9 mouse cellular contexts compared by ENCODE assay signal in genomic region chr13:48261341-48262221, GRCm38 (mm10). TPM values are rescaled to one million over a fixed set of nuclear protein-coding genes. Genes with fewer than 3 reads are reported as not detected.
DNase-seq lines count a peak whose midpoint lies in the region; ATAC-seq and TF ChIP-seq lines count a peak whose summit lies in the region.
"Had no signal": no experiment of that assay in that cellular context is flagged by ENCODE, and none has a peak within 500 bp of the region (broad histone marks: within the 10 kb centered on the region; RNA-seq: fewer than 3 reads in every experiment).

No protein-coding gene starts in this region.

- H3K4me1 ChIP-seq in embryonic facial prominence, embryonic 10.5 days: peaks cover 27% of the 10 kb centered on the region
- no peaks in the 10 kb centered on the region for H3K4me1 ChIP-seq in heart, adult 2 months (ENCODE audit: control insufficient read depth, insufficient read depth, low read length)
- H3K4me1 ChIP-seq in limb, embryonic 13.5 days: peaks cover 15% of the 10 kb centered on the region
- peaks cover 23% of the 10 kb centered on the region for H3K4me1 ChIP-seq in midbrain, embryonic 15.5 days
- peaks cover 6% of the 10 kb centered on the region for H3K4me1 ChIP-seq in testis, adult 2 months (ENCODE audit: control insufficient read depth, insufficient read depth, low read length)

- intact Hi-C loops in heart, adult 2 months (cut with DNase I): loop anchor here (1.0 kb wide), 1 partner anchor 33 kb away; no protein-coding TSS in a partner anchor

- peak overlapping the region; percentile 73 for H3K9ac ChIP-seq in heart, adult 2 months (ENCODE audit: low read depth, low read length)
- H3K9ac ChIP-seq in limb, embryonic 13.5 days: peak overlapping the region; percentile 90
- H3K9ac ChIP-seq in midbrain, embryonic 15.5 days: peak overlapping the region; percentile 98

- DNase-seq in layer of hippocampus, adult 11-12 months (ENCODE audit: low spot score): peak; percentile 16
- DNase-seq in layer of hippocampus, adult 9-10 months (ENCODE audit: low spot score): no peak
- DNase-seq in embryonic facial prominence, embryonic 10.5 days (ENCODE audit: low spot score): peak; percentile 75
- peak; percentile 60 to 70 for DNase-seq in heart, adult 2 months
- peak; percentile 38 to 49 for DNase-seq in kidney, adult 8-10 months

- TF ChIP-seq POLR2A in heart, adult 2 months (IDR thresholded peaks at IDR 0.05; ENCODE audit: insufficient read depth, low read depth, low read length): no peak
- TF ChIP-seq POLR2A in testis, adult 2 months (IDR thresholded peaks at IDR 0.05; ENCODE audit: control insufficient read depth, low read depth, low read length): peak; percentile 32

- H3K36me3 ChIP-seq in embryonic facial prominence, embryonic 10.5 days (replicated peaks): no peaks in the 10 kb centered on the region
- no peaks in the 10 kb centered on the region for H3K36me3 ChIP-seq in heart, adult 2 months (ENCODE audit: control insufficient read depth, insufficient read depth, low read length)
- H3K36me3 ChIP-seq in limb, embryonic 13.5 days: no peaks in the 10 kb centered on the region
- H3K36me3 ChIP-seq in midbrain, embryonic 15.5 days (replicated peaks): no peaks in the 10 kb centered on the region
- H3K36me3 ChIP-seq in testis, adult 2 months (ENCODE audit: control insufficient read depth, insufficient read depth, low read length): no peaks in the 10 kb centered on the region

- peak overlapping the region; percentile 86 for H3K4me3 ChIP-seq in embryonic facial prominence, embryonic 10.5 days
- peak overlapping the region; percentile 82 for H3K4me3 ChIP-seq in heart, adult 2 months
- H3K4me3 ChIP-seq in limb, embryonic 13.5 days: peak overlapping the region; percentile 74
- H3K4me3 ChIP-seq in midbrain, embryonic 15.5 days: peak overlapping the region; percentile 77
- peak overlapping the region; percentile 91 for H3K4me3 ChIP-seq in testis, adult 2 months (ENCODE audit: control insufficient read depth, low read depth, low read length)

- no peak for TF ChIP-seq EP300 in heart, adult 2 months (IDR thresholded peaks at IDR 0.05; ENCODE audit: insufficient read depth, low read depth, low read length)

- H3K27me3 ChIP-seq in embryonic facial prominence, embryonic 10.5 days (replicated peaks; ENCODE audit: low read depth, poor library complexity, severe bottlenecking): peaks cover 32% of the 10 kb centered on the region
- 0 out of 2 replicates have a peak, but pooled peaks cover 3% of the 10 kb centered on the region for H3K27me3 ChIP-seq in heart, adult 2 months (ENCODE audit: control insufficient read depth, insufficient read depth, low read length)
- H3K27me3 ChIP-seq in limb, embryonic 13.5 days: peaks cover 11% of the 10 kb centered on the region
- H3K27me3 ChIP-seq in midbrain, embryonic 15.5 days (replicated peaks): no peaks in the 10 kb centered on the region
- H3K27me3 ChIP-seq in testis, adult 2 months (ENCODE audit: control insufficient read depth, insufficient read depth, low read length): no peaks in the 10 kb centered on the region

- no peaks in the 10 kb centered on the region for H3K79me2 ChIP-seq in heart, adult 2 months (replicated peaks; ENCODE audit: control insufficient read depth, insufficient read depth, low read length)

- WGBS in embryonic facial prominence, embryonic 10.5 days: under 1% methylated on average over 98 of the region's 98 CpGs
- under 1% methylated on average over 98 of the region's 98 CpGs for WGBS in heart, adult 2 months
- under 1% methylated on average over 97 of the region's 98 CpGs for WGBS in limb, embryonic 13.5 days
- WGBS in midbrain, embryonic 15.5 days: under 1% methylated on average over 84 of the region's 98 CpGs

- no peaks in the 10 kb centered on the region for H3K9me3 ChIP-seq in embryonic facial prominence, embryonic 10.5 days
- H3K9me3 ChIP-seq in limb, embryonic 13.5 days: no peaks in the 10 kb centered on the region
- no peaks in the 10 kb centered on the region for H3K9me3 ChIP-seq in midbrain, embryonic 15.5 days

- no peak for ATAC-seq in limb, embryonic 13.5 days (ENCODE audit: low FRiP score, low read depth)
- peak; percentile 41 for ATAC-seq in midbrain, embryonic 15.5 days (replicated peaks)

- H3K27ac ChIP-seq in embryonic facial prominence, embryonic 10.5 days (replicated peaks): peak overlapping the region; percentile 89
- peak overlapping the region; percentile 72 for H3K27ac ChIP-seq in heart, adult 2 months
- peak overlapping the region; percentile 90 for H3K27ac ChIP-seq in limb, embryonic 13.5 days
- peak overlapping the region; percentile 99 for H3K27ac ChIP-seq in midbrain, embryonic 15.5 days
- H3K27ac ChIP-seq in testis, adult 2 months (ENCODE audit: control insufficient read depth, insufficient read depth, low read depth, low read length): peak overlapping the region; percentile 82
- H3K27ac ChIP-seq: macrophage had no signal

- H3K4me2 ChIP-seq in limb, embryonic 13.5 days (replicated peaks): peak overlapping the region; percentile 92
- H3K4me2 ChIP-seq in midbrain, embryonic 15.5 days: peak overlapping the region; percentile 70

- TF ChIP-seq CTCF in heart, adult 2 months (IDR thresholded peaks at IDR 0.05): peak; percentile 14; the same call in 1 of the 2 replicates
- no peak for TF ChIP-seq CTCF in testis, adult 2 months (IDR thresholded peaks at IDR 0.05; ENCODE audit: control insufficient read depth, insufficient read depth, insufficient replicate concordance, low read depth, low read length)

RNA-seq across cellular contexts. Expression of gene Id4, which starts 0.6 kb away (rescaled TPM):
- polyA plus RNA-seq in embryonic facial prominence, embryonic 10.5 days (2016; fragmentation: Nextera tagmentation; extraction: Ambion mirVana): 18.6 and 19.2 TPM in 2 replicates
- under 1 TPM; 0.76 to 0.77 TPM for total RNA-seq in heart, adult 2 months (2021)
- polyA plus RNA-seq in heart, adult 2 months (2012; rRNA removed): 0.41 and 0.78 TPM in 2 replicates
- polyA plus RNA-seq in limb, embryonic 13.5 days (2015; fragmentation: Nextera tagmentation; extraction: Ambion mirVana): 10.2 and 10.4 TPM in 2 replicates
- polyA plus RNA-seq in midbrain, embryonic 15.5 days (2015; fragmentation: Nextera tagmentation; extraction: Ambion mirVana): 165 and 174 TPM in 2 replicates
- polyA plus RNA-seq in testis, adult 2 months (2012; rRNA removed): 13.2 and 15.0 TPM in 2 replicates
- polyA plus RNA-seq: macrophage had no signal
